Mouse (Mus musculus) adrenal gland, adult 2 months (tissue): Measurements from ENCODE around the gene Eif2b4. TPM values are rescaled to one million over a fixed set of nuclear protein-coding genes. Genes with fewer than 3 reads are reported as not detected.
"Not testable (repeated sequence)": the region's sequence is repeated elsewhere in the genome, so short reads cannot be mapped to it uniquely, and the experiment has no call there.

ENCODE experiments used
- DNase-seq: peaks from one replicate; pipeline ENCODE4 v3.0.0; 2021
- long read RNA-seq: library from polyadenylated mRNA; stranded (forward); transcript quantifications from one replicate; pipeline ENCODE4 v2.0.0, GENCODE M21; 2021
- polyA plus RNA-seq: library from polyadenylated mRNA; depleted of rRNA; stranded (reverse); fragments of >200 nt; gene quantifications from 2 replicates; pipeline ENCODE4 v1.2.3, GENCODE M21; 2012; rRNA removed
- total RNA-seq, 2 experiments: library from RNA; stranded (reverse); gene quantifications; 2 replicates each; pipeline ENCODE4 v1.2.3; 2021

Gene Eif2b4
- total RNA-seq (10 to 100 TPM; 39.5 to 45.7 TPM), polyA plus RNA-seq (26.8 and 35.7 TPM in 2 replicates)
- long read RNA-seq, transcript Eif2b4-201 (13 exons, 2,025 nt), result major isoform, 30 of 43 reads
- long read RNA-seq, partial matches to known transcripts, result 4 of 43 reads
- long read RNA-seq, other reads (novel, unspliced or antisense), result 6 of 43 reads

DNA sequence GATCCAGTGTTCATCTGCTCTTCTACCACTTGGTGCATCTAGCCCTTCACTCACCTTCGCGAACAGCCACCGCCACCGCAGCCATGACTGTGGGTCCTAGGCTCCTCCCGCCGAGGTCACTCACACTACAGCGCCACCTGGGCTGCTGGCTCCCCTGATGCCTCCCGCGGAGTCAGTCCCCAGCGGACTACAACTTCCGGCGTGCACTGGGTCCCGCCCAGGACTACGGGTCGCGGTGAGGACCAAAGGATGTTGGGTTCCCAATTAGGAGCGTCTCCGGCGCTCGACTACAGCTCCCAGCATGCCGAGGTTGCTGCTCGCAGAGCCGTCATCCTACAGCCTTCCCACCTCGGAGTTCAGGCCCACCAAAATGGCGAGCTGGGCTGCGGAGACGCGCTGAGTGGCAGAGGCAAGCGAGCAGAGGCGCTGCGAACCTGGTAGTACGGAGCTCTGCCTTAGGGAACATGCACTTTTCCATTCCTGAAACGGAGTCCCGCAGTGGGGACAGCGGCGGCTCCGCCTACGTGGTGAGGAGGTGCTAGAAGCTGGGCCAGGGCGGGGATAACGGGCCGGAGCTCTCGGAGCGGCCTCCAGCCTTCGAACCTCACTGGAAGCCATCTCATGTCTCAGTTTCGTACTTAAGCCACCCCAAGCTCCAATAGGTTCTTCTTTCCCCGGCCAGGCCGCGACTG lies at the start of gene Eif2b4, which contains the start of gene Snx17:
Gene Eif2b4, minus strand, starts transcription at position 492 of the 692 bp plus-strand sequence.
Gene Snx17, plus strand, starts transcription at position 289 of the 692 bp plus-strand sequence.
- peak; percentile 100 for DNase-seq

DNA sequence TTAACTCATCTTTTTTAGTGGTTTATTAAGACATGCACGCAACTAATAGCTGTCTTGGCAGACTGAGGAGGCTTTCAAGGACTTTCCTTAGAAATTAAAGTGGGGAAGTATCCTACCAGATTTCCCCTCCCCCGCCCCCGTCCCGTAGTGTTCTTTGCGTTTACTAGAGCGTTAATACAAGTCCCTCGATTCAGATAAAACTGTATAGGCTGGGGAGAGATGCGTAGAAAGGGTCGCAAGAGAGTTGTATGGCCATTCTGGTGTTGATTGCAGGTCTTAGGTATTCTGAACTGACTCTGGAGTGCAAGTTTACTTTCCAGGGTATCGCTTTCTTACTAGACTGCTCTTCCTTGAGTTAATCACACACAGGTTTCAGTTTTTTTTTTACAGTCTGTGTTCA lies 49.0 kb upstream of the Eif2b4 start:
- DNase-seq, result no peak

DNA sequence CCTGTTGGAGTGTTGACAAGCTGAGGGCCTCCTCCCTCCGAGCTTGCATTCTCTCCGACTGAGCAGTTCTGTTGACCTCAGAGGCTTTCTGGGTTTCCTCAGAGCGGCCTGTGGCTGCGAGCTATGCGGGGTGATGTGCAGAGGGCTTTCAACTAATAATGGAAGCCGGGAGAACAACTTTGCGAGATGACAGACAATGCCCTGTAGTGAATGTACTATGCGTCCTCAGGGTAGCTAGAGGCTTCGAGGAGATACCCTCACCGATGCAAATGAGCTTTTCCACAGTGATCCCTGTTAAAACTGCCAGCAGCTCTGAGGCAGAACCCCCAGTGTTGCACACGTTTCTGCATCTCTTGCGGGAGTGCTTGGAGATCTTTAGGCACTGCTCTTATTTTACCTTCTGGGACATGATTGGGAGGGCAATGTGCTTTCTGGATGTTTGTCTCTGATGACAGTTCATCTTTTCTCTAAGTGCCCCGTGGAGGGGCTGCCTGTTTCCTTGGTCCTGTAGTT lies 48.3 kb upstream of the Eif2b4 start:
- no peak for DNase-seq

DNA sequence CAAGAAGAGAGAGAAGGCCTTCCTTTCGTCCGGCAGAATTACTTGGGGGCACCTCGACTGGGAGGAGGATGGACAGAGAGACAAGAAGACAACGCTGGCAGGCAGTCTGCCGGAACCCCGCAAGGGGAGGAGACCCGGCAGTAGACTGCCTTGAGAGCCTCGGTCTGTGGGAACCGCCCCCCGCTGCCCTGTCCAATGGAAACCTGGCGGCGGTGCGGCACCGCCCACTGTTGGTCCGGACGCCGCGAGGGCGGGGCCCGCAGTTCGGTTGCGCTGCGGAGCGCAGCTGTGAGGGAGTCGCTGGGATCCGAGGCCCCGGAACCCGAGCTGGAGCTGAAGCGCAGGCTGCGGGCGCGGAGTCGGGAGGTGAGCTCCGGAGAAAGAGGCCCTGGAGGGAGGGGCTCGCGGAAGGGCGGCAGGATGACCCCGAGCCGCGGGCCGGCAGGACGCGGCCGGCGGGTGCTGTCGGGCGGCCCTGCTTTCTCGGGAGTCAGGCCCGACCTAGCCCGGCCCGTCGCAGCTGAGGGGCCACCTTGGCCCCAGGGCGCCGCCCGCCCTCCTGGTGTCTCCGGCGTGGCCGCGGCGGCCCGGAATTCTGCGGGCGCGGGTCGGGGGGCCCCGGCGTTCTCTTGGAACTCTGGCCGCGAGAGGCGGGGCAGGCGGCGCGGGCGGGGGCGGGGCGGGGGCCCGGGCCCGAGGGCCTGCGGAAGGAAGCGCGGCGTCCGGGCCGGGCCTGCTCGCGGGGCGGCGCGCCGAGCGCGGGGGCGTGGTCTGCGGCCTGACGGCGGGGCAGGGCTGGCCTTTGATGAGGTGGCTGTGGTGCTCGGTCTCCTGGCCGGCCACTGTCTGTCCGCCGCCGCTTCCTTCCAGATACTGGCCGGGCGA lies 47.6 kb upstream of the Eif2b4 start, which contains the start of the genes Nrbp1 and Gm9970:
Gene Nrbp1, plus strand, starts transcription at position 228 of the 885 bp plus-strand sequence.
Gene Gm9970, minus strand, starts transcription at position 596 of the 885 bp plus-strand sequence.
- DNase-seq, result peak; percentile 98

DNA sequence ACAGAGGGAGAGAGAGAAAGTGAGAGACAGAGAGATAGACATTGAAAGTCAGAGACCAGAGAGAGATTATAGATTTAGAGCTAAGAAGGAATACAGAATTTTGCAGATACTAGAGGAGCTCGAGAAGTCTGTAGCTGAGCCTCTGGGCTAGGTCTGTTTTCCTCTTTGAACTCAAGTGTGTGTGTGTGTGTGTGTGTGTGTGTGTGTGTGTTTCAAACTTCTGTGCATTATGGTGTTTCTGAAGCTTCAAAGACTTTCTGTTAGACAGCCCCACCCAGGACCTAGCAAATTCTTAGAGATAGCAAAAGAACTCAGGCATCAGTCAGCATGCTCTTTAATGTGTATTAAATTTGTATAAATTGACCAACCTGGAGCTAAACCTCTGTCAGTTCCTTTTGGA lies 33.4 kb upstream of the Eif2b4 start:
- DNase-seq, result no peak

DNA sequence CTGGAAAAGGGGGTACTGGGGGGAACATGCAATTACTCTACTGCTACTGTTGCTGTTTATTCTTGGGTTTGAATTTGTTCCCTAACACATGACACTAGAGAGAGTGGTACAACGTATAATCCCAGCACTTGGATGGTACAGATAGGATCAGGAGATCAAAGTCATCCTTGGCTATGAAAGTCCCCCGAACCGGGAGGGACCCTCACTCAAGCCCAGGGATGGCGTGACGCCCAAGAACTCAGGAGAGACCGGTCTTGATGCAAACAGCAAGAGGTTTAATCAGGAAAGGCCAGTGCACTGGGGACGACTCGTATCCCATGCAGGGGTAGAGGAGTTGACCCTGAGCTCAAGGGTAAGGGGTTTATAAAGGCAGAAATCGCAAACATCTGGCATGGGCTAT lies 29.5 kb upstream of the Eif2b4 start:
- no peak for DNase-seq

DNA sequence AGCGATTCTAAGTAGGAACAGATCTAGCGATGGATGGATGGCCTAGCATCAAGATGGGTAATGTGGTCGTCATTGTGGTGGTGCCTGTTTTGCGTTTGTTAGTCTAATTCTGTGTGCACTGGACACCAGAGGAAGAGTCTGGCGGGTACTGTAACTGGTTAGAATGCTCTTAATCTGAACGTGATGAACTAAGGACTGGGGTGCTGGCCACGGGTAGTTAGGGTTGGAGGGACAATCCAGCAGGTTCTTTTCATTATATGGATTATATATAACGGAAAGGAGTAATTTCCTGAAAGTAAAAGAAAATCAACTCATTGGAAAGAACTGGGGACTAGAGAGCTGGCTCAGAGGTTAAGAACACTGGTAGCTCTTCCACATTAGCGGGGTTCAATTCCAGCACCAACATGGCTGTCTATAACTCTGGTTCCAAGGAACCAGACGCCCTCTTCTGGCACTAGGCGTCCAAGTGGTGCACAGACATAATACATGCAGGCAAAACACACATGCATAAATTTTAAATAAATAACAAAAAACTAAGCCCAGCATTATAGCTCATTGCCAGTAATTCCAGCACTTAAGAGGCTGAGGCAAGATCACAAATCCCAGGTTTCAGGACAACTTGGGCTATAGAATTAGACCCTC lies 28.2 kb upstream of the Eif2b4 start:
- DNase-seq, result peak; percentile 52

DNA sequence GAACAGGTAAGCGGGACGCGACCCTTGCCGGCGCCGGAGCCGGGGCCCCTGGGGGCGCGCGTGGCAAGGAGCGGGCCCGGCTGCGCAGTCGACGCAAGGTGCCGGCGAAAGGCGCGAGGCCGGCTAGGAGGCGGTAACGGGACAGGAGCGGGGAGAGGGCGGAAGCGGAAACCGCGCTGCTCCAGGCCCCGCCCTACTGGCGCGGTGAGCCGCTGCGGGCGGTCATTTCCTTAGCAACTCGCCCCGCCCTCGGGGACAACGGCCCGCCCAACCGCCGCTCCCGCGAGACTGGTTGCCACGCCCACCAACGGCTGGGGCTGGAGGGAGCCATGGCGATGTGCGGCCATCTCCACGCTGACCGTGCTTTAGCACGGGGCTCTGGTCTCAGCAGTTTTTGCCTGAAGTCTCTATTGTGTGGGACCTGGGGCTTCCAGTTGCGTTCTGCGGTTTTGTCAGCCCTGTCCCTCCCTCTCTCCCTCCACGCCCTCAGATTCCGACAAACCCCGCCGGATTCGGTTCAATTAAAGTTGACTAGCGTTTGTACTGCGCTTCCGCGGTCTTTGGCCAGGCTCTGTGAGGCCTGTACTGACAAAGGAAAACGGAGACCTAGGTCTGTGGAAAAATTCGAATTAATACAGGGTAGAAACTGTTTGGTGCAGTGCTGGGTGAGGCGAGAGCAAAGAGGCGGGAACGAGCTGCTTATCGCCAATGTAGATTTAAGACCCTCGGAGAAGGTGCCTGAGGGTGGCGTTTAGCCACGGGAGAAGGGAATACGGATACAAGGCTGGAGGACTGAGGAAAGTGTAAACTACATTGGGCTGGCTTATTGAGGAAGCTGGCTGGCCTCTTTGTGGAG lies 27.4 kb upstream of the Eif2b4 start, which contains the start of gene Ppm1g:
Gene Ppm1g, minus strand, starts transcription at position 240 of the 856 bp plus-strand sequence.
- DNase-seq, result peak; percentile 99

DNA sequence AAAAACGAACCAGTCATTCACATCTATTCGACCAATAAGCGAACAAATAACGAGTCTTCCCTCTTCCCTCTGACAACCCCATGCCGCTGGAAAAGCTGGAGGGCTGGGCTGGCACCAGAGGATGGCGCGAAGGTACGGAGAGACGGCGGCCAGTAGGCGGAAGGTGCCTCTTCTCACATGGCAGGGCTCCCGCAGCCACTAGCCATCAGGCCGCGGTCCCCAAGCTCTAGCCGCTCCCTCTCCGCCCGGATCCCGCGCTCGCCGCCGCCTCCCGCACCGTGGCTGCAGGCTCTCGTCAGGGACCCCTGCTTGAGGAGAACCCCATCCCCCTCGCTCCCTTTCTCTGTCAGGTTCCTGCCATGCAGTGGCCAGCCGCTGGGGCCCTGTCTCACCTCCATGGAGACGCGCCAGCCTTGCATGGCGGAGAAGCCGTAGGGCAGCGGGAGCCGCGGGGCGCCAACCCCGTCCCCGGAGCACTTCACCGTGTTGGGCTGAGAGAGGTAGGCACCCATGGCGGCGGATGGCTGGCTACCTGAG lies 26.7 kb upstream of the Eif2b4 start:
- peak; percentile 71 for DNase-seq

DNA sequence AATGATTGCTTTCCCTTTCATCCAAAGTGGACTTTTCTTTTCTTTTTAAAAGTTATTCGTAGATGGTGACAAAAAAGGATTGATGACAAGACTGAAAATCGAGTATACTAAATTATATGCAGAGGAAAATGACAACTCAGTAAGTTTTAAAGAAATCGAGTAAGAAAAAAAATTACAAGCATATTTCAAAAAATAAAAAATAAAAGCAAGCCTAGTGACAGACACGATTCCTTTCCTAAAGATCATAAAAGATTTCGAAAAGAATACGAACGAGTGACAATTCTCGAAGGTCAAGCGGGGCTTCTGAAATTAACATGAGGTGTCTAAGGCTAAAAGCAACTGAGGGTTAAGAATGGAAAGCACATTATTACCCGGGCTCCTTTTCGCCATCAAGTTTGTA lies 26.2 kb upstream of the Eif2b4 start:
- no peak for DNase-seq

DNA sequence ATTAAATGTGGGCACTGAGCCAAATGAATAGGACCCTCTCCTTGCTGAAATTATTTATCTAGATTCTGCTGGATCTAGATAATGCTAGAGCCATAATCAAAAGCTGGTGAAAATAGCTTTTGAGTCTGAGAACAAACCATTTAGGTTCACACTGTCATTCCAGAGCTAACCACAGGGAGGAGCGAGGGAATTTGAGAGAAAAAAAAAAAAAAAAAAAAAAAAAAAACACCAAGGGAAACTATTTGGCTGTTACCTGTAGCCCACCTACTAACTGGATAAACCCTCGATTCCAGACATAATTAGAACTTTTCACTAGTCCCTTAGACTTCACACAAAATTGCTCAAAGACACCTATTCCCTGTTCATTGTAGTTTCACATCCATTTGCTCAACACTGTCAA lies 25.8 kb upstream of the Eif2b4 start:
- no peak for DNase-seq

DNA sequence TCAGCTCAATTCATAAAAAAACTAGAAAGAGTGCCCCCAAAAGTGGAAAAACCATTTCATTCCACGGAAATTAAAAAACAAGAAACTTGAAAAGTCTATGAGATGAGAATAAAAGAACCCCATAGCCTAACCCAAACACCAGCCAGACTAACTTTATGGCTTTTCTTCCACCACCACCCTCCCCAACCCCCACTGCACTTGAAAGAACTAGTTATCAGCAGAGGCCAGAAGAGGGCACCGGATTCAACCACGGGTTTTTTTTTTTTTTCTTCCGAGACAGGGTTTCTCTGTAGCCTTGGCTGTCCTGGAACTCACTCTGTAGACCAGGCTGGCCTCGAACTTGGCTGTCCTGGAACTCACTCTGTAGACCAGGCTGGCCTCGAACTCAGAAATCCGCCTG lies 25.1 kb upstream of the Eif2b4 start:
- DNase-seq, result no peak

DNA sequence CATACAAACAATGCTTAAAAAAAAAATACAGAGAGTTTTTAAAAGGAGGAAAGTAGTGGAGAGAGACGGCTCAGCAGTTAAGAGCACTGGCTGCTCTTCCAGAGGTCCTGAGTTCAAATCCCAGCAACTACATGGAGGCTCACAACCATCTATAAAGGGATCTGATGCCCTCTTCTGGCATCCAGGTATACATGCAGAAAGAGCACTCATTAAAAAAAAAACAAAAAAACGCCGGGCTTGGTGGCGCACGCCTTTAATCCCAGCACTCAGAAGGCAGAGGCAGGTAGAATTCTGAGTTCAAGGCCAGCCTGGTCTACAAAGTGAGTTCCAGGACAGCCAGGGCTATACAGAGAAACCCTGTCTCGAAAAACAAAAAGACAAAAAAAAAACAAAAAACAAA lies 23.3 kb upstream of the Eif2b4 start:
- not testable (repeated sequence) for DNase-seq

DNA sequence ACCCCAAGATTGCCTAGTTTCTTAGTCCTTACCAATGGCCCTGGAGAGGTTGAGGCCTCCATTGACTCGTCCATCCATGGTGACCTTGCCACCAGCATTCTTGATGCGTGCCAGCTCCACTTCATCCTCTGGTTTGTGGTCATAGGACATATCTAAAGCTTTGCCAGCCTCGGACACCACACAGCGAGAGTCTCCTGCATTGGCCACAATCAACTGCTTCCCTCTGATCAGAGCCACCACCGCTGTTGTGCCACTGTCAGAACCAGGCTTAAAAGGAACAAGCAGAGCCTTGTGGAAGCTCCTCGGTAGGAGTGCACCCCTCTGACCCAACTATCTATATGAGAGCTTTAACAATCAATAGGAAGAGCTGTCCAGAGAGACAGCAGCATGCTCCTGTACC lies 11.2 kb upstream of the Eif2b4 start:
- peak; percentile 24 for DNase-seq

DNA sequence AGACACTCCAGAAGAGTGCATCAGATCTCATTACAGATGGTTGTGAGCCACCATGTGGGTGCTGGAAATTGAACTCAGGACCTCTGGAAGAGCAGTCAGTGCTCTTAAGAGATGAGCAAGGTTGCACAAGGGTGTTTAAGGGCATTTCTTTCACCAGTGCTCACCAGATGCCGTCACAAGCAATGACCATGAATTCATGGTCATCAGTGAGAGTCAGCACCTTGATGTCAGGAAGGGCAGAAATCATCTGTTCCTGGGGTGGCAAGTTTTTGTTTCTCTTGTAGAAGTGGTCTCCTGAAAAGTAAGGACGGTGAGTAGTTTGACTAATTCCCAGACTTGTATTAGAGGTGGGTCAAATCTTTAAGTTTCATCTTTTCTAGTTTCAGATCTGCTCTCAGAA lies 10.6 kb upstream of the Eif2b4 start:
- peak; percentile 54 for DNase-seq

DNA sequence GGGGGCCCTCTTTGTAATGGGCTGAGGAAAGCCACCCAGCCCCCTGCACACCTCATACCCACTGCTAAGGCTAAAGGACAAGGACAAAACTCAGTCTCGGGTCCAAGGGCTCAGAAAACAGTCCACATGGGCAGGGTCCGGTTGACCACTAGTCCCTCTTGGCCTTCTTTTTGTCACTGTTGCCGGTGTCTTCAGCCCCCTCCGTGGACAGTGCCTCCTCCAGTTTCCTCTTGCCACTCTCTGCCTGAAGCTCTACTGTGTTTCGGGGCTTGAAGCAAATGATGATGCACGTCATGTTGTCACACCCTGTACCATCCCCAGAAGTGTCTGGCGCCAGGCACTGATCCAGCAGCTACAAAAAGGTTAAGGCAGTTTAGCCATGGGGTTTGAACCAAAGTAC lies 9.7 kb upstream of the Eif2b4 start:
- peak; percentile 37 for DNase-seq

DNA sequence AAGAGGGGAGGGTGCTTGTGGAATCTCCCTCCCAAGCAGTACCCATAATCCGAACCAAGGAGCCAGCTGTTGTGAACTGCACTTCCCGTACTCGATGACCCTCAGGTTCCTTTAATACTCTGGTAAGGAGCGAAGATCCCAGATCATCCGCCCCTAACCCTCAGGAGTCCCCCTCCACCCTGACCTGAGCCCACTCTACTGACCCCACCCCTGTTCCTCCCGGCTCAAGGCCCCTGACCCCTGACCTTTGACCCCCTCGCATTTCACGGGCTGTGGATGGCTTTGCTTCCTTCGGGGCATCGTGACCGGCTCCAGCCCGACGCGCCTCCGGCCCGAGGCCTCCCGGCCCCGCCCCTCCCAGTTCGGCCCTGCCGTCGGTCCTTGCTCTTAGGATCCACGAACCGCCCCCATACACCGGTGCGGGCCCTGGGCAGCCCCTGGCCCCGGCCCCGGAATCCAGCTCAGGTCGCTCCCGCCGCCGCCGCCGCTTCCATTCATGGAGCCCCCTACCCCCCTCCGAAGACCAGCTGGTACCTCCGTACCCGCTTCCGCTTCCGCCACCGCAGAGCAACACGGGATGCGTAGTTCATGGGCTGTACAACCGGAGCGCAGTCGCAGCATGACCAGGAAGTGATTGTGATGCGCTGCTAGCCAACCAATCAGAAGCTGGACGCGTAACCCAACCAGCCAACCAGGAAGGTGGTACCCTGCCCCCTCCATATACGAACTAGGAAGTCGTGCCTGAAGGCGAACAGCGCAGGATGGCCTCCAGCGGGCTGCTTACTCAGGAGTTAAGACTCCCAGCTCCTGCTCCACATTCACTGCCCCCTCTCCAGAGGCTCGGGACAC lies 8.7 kb upstream of the Eif2b4 start, which contains the start of gene Zfp513:
Gene Zfp513, minus strand, starts transcription at position 562 of the 849 bp plus-strand sequence.
- peak; percentile 97 for DNase-seq

DNA sequence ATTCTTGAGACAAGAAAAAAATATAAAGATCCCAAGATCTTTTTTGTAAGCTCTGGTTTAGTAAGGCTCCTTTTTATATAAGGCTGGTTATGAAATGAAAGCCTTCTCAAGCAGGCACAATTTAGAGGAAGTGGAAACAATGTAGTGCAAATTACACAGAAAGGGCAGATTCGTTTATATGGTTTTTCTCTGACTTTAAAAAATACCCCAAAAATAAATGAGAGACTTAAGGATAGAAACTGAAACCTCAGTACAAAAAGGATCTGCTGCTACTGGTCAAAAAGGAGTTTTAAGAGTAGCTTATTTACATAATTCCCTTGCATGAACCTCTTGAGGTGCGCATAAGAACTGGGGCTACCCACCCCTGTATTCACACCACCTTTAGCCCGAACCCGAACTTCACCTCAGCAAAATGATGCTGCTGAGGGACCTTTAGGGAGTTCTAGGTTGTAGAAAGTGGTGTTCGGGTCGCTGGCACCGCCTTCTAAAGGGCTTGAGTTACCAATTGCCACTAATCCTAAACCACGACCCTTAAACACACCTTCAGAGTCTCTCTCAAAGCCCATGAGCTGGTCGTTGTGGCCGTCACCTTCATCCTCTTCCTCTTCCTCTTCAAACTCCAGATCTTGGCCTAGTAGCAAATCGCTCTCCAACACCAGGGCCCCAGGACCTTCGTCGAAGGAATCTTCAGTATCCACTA lies 8.0 kb upstream of the Eif2b4 start:
- no peak for DNase-seq

DNA sequence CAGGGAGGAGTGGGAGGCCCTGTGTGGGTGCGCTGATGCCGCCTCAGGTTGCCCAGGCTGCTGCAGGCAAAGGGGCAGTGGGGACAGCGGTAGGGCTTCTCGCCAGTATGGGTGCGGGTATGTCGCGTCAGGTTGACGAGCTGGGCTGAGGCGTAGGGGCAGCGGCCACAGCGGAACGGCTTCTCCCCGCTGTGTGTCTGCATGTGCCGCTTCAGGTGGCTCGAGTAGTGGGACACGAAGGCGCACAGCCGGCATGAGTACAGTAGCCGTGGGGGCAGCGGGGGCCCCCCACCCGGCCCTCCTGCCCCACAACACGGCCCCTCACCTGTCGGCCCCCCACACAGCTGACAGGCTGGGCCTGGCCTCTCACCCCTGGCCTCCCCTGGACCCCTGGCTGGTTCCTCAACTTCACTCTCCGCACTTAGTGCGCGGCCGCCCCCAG lies 7.1 kb upstream of the Eif2b4 start:
- peak; percentile 38 for DNase-seq
